Mouse (Mus musculus): ENCODE measurements at regions not wholly inside any gene's neighbourhood (a gene's known extent, or its start where the extent isn't known, plus 50 kb on each side); places are given as distances from the start of the nearest gene placed in this dataset.

DNA sequence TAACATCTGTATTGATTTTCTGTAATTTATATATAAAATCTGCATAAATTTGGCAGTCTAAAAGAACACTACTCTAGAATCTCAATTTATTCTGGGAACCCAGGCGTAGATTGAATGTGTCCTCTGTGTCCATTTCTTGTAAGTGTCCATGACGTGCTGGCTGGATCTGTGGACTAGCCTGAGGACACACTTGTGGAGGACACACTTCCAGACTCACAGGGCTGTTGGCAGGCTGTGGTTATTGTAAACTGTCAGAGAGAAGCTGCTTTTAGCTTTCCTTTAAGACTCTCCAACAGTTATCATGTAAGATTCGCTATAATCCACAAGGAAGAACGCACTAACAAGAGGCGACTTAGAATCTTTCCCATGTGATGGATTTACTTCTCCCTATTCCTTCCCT, 200.2 kb downstream of the Wnt5a start:
- TF ChIP-seq CTCF (IDR thresholded peaks at IDR 0.05; ENCODE audit: borderline replicate concordance, insufficient read depth, low read length), result no peak
- no peak for TF ChIP-seq POLR2A (IDR thresholded peaks at IDR 0.05; ENCODE audit: low read depth, low read length)

Data from embryonic fibroblast, embryonic 13.5 days (primary cell).